Mouse (Mus musculus) CH12.LX (cell line): ENCODE measurements at regions not wholly inside any gene's neighbourhood (a gene's known extent, or its start where the extent isn't known, plus 50 kb on each side); places are given as distances from the start of the nearest gene placed in this dataset.

ENCODE experiments used
- DNase-seq: peaks from one replicate; pipeline ENCODE4 v3.0.0-alpha.2; 2013; ENCODE audit errors: extremely low read depth
- H3K27ac ChIP-seq: 2 replicates; pipeline ENCODE4 v1.5.1; 2012; ENCODE audit warnings: low read depth, mild to moderate bottlenecking, control low read depth, moderate library complexity; ENCODE audit not compliant: insufficient read depth
- H3K27me3 ChIP-seq: replicated peaks from 2 replicates; pipeline ENCODE3; 2012; ENCODE audit warnings: inconsistent platforms
- H3K36me3 ChIP-seq, 2 experiments: replicated peaks in 1 of 2; 2 replicates each; pipeline versions ENCODE3 to v1.6.1; 2012; ENCODE audit warnings: inconsistent platforms in 1 of 2, low read length in 1 of 2, mild to moderate bottlenecking in 1 of 2, mixed read lengths in 1 of 2, moderate library complexity in 1 of 2; ENCODE audit not compliant: control insufficient read depth in 1 of 2, insufficient read depth in 1 of 2
- H3K4me1 ChIP-seq, 2 experiments: 2 replicates each; pipeline ENCODE4 v1.6.1; 2012; ENCODE audit warnings: inconsistent platforms in 1 of 2, moderate library complexity in 1 of 2; ENCODE audit not compliant: insufficient read depth in 2 of 2, control insufficient read depth in 1 of 2
- H3K4me2 ChIP-seq: 2 replicates; pipeline ENCODE4 v1.6.1; 2012; ENCODE audit warnings: low read depth, mild to moderate bottlenecking, control low read depth; ENCODE audit not compliant: poor library complexity, insufficient read depth, severe bottlenecking
- H3K4me3 ChIP-seq, 3 experiments: fragments of 150-350 bp in 1 of 3; sonication (generic) in 1 of 3; replicated peaks in 1 of 3; 2 replicates each; pipeline versions ENCODE3 to v1.5.1; 2011 to 2012; ENCODE audit warnings: low read depth in 2 of 3, low read length in 2 of 3, mild to moderate bottlenecking in 2 of 3, moderate library complexity in 2 of 3, control low read depth in 1 of 3, improper control_type of control experiment in 1 of 3, inconsistent platforms in 1 of 3, mixed read lengths in 1 of 3; ENCODE audit not compliant: poor library complexity in 1 of 3
- H3K79me2 ChIP-seq: replicated peaks from 2 replicates; pipeline ENCODE4 v1.6.1; 2012; ENCODE audit warnings: mild to moderate bottlenecking, moderate library complexity; ENCODE audit not compliant: control insufficient read depth, poor library complexity, insufficient read depth, severe bottlenecking; ENCODE audit errors: extremely low read depth
- H3K9ac ChIP-seq: 2 replicates; pipeline ENCODE4 v1.6.1; 2012; ENCODE audit warnings: low read depth, mild to moderate bottlenecking, control low read depth, moderate library complexity; ENCODE audit not compliant: insufficient read depth
- H3K9me3 ChIP-seq: replicated peaks from 2 replicates; pipeline ENCODE3; 2012; ENCODE audit warnings: low read length, inconsistent platforms, mixed read lengths
- BHLHE40 ChIP-seq: IDR thresholded peaks from 2 replicates; pipeline ENCODE4 v1.6.1; 2011; ENCODE audit warnings: mild to moderate bottlenecking, low read depth, low read length, improper control_type of control experiment
- CHD2 ChIP-seq: IDR thresholded peaks from 2 replicates; pipeline ENCODE4 v1.6.1; 2011; ENCODE audit warnings: low read length, improper control_type of control experiment
- CTCF ChIP-seq, 2 experiments: IDR thresholded peaks in 1 of 2; conservative IDR thresholded peaks in 1 of 2; 2 replicates each; pipeline ENCODE4 v1.5.1; 2011 to 2012; ENCODE audit warnings: low read depth in 2 of 2, low read length in 2 of 2, improper control_type of control experiment in 1 of 2, inconsistent platforms in 1 of 2, mild to moderate bottlenecking in 1 of 2, moderate library complexity in 1 of 2
- E2F4 ChIP-seq: IDR thresholded peaks from 2 replicates; pipeline ENCODE4 v1.6.1; 2011; ENCODE audit warnings: low read depth, low read length, improper control_type of control experiment; ENCODE audit not compliant: insufficient replicate concordance
- EP300 ChIP-seq: IDR thresholded peaks from 2 replicates; pipeline ENCODE4 v1.6.1; 2011; ENCODE audit warnings: low read length, improper control_type of control experiment
- ETS1 ChIP-seq: conservative IDR thresholded peaks from 2 replicates; pipeline ENCODE4 v1.6.1; 2012; ENCODE audit warnings: low read depth, mild to moderate bottlenecking, inconsistent platforms, low read length, improper control_type of control experiment, moderate library complexity
- HCFC1 ChIP-seq: IDR thresholded peaks from 2 replicates; pipeline ENCODE4 v1.6.1; 2012; ENCODE audit warnings: low read depth, mild to moderate bottlenecking, inconsistent platforms, low read length, improper control_type of control experiment
- IRF4 ChIP-seq: IDR thresholded peaks from 2 replicates; pipeline ENCODE4 v1.6.1; 2014; ENCODE audit warnings: low read depth, mild to moderate bottlenecking, inconsistent platforms, low read length, improper control_type of control experiment
- JUN ChIP-seq: IDR thresholded peaks from 2 replicates; pipeline ENCODE4 v1.6.1; 2011; ENCODE audit warnings: low read depth, mild to moderate bottlenecking, low read length, improper control_type of control experiment, moderate library complexity; ENCODE audit not compliant: insufficient read depth
- JUND ChIP-seq: conservative IDR thresholded peaks from 2 replicates; pipeline ENCODE4 v1.6.1; 2011; ENCODE audit warnings: low read depth, low read length, improper control_type of control experiment
- KAT2A ChIP-seq: IDR thresholded peaks from 2 replicates; pipeline ENCODE4 v1.6.1; 2012; ENCODE audit warnings: low read length, improper control_type of control experiment, inconsistent platforms; ENCODE audit not compliant: insufficient replicate concordance
- MAFK ChIP-seq: IDR thresholded peaks from 2 replicates; pipeline ENCODE4 v1.6.1; 2011; ENCODE audit warnings: low read length, improper control_type of control experiment; ENCODE audit not compliant: insufficient replicate concordance
- MAX ChIP-seq: IDR thresholded peaks from 2 replicates; pipeline ENCODE4 v1.6.1; 2011; ENCODE audit warnings: low read length, improper control_type of control experiment
- MAZ ChIP-seq: IDR thresholded peaks from 2 replicates; pipeline ENCODE4 v1.6.1; 2012; ENCODE audit warnings: low read depth, mild to moderate bottlenecking, inconsistent platforms, low read length, improper control_type of control experiment, moderate library complexity
- MEF2A ChIP-seq: IDR thresholded peaks from 2 replicates; pipeline ENCODE4 v1.6.1; 2014; ENCODE audit warnings: low read depth, mild to moderate bottlenecking, inconsistent platforms, low read length, improper control_type of control experiment, borderline replicate concordance
- MXI1 ChIP-seq: IDR thresholded peaks from 2 replicates; pipeline ENCODE4 v1.6.1; 2011; ENCODE audit warnings: mild to moderate bottlenecking, low read depth, low read length, improper control_type of control experiment
- MYC ChIP-seq: IDR thresholded peaks from 2 replicates; pipeline ENCODE4 v1.6.1; 2011; ENCODE audit warnings: low read depth, mild to moderate bottlenecking, improper control_type of control experiment, low read length
- NELFE ChIP-seq: IDR thresholded peaks from 2 replicates; pipeline ENCODE4 v1.6.1; 2011; ENCODE audit warnings: low read depth, low read length, improper control_type of control experiment
- PAX5 ChIP-seq: IDR thresholded peaks from 2 replicates; pipeline ENCODE4 v1.6.1; 2012; ENCODE audit warnings: low read length, inconsistent platforms, mixed read lengths
- POLR2A ChIP-seq: IDR thresholded peaks from 2 replicates; pipeline ENCODE4 v1.6.1; 2011; ENCODE audit warnings: low read depth, mild to moderate bottlenecking, improper control_type of control experiment, low read length
- SMC3 ChIP-seq: IDR thresholded peaks from 2 replicates; pipeline ENCODE4 v1.6.1; 2011; ENCODE audit warnings: low read depth, low read length, improper control_type of control experiment
- TCF12 ChIP-seq: IDR thresholded peaks from 2 replicates; pipeline ENCODE4 v1.6.1; 2014; ENCODE audit warnings: low read depth, mild to moderate bottlenecking, inconsistent platforms, low read length, improper control_type of control experiment
- UBTF ChIP-seq: IDR thresholded peaks from 2 replicates; pipeline ENCODE4 v1.6.1; 2012; ENCODE audit warnings: low read depth, mild to moderate bottlenecking, inconsistent platforms, low read length, improper control_type of control experiment, moderate library complexity
- USF1 ChIP-seq: IDR thresholded peaks from 2 replicates; pipeline ENCODE4 v1.6.1; 2014; ENCODE audit warnings: low read depth, mild to moderate bottlenecking, inconsistent platforms, low read length, improper control_type of control experiment
- USF2 ChIP-seq: conservative IDR thresholded peaks from 2 replicates; pipeline ENCODE4 v1.6.1; 2011; ENCODE audit warnings: low read depth, low read length, improper control_type of control experiment
- ZC3H11A ChIP-seq: IDR thresholded peaks from 2 replicates; pipeline ENCODE4 v1.6.1; 2012; ENCODE audit warnings: low read depth, mild to moderate bottlenecking, inconsistent platforms, low read length, improper control_type of control experiment
- ZKSCAN1 ChIP-seq: IDR thresholded peaks from 2 replicates; pipeline ENCODE4 v1.6.1; 2012; ENCODE audit warnings: low read depth, inconsistent platforms, low read length, improper control_type of control experiment, borderline replicate concordance
- ZMIZ1 ChIP-seq: IDR thresholded peaks from 2 replicates; pipeline ENCODE4 v1.6.1; 2012; ENCODE audit warnings: low read depth, mild to moderate bottlenecking, inconsistent platforms, low read length, improper control_type of control experiment
- dilution Hi-C: fragments of 300-500 bp; cut with MboI; formaldehyde crosslinking; loops from 2 replicates; pipeline ENCODE4 v1.14.3; 2020; ENCODE audit warnings: low sequenced_read_pairs; ENCODE audit not compliant: extremely low pct_unique_long_range_greater_than_20kb, extremely low pct_ligation_motif_present
- in situ Hi-C: fragments of 300-500 bp; cut with MboI; formaldehyde crosslinking; loops from 3 replicates; pipeline ENCODE4 v1.14.3; 2019; ENCODE audit warnings: low sequenced_read_pairs, low pct_ligation_motif_present, low pct_unique_long_range_greater_than_20kb, mixed read lengths

DNA sequence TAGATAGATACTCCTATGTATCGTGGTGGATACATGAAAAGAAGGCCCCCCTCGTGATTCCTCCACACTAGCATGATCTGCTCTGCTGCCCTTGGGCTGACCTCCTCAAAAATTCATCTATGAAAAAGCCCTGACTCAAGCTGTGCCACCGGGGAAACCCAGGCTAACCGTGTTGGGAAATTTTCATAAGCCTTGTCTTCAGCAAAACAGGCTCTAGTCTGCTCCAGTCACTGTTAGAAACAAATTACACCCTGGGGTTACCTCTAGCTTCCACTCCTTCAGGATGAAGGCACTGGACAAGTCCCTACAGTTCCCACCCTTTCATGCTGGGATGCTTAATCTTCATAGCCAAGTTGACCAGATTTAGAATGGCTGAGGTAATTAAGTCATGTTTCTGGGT, 315.0 kb upstream of the Nrp1 start:
- no peak overlapping the region for H3K4me3 ChIP-seq
- TF ChIP-seq HCFC1 (0 out of 2 replicates have a peak, but pooled peaks have one; percentile 11), MAX (peak; percentile 73; the same call in 1 of the 2 replicates), IRF4 (peak; percentile 70; the same call in 1 of the 2 replicates), USF1 (no peak; the same call in 1 of the 2 replicates), MEF2A (0 out of 2 replicates have a peak, but pooled peaks have one; percentile 35), MYC (no peak), ETS1 (peak; percentile 70), TCF12 (peak; percentile 42; the same call in 1 of the 2 replicates), MAFK (peak; percentile 54; the same call in 1 of the 2 replicates), E2F4 (no peak), CTCF (conservative IDR thresholded peaks at IDR 0.05 in 1 of 2, IDR thresholded peaks at IDR 0.05 in 1 of 2; ENCODE audit: low read depth in 2 of 2, low read length in 2 of 2) (no peak), EP300 (peak; percentile 64), MAZ (0 out of 2 replicates have a peak, but pooled peaks have one; percentile 63), KAT2A (no peak), SMC3 (0 out of 2 replicates have a peak, but pooled peaks have one; percentile 11), CHD2 (0 out of 2 replicates have a peak, but pooled peaks have one; percentile 50), PAX5 (no peak), POLR2A (no peak), JUN (no peak), ZKSCAN1 (no peak), BHLHE40 (peak; percentile 59)
- TF ChIP-seq, all 38 proteins: peak for 12
- H3K4me2 ChIP-seq: peak overlapping the region; percentile 47
- H3K79me2 ChIP-seq: no peaks in the 10 kb centered on the region
- H3K4me1 ChIP-seq: peaks cover 10 to 31% of the 10 kb centered on the region in 2 experiments
- dilution Hi-C loops: no loop called here
- in situ Hi-C loops: no loop called here
- DNase-seq: peak; percentile 52
- H3K27me3 ChIP-seq: no peaks in the 10 kb centered on the region
- H3K9me3 ChIP-seq: peaks cover 4% of the 10 kb centered on the region
- no peaks in the 10 kb centered on the region for H3K36me3 ChIP-seq
- peak overlapping the region; percentile 19; the same call in 1 of the 2 replicates for H3K9ac ChIP-seq
- H3K27ac ChIP-seq: peak overlapping the region; percentile 76; the same call in 1 of the 2 replicates

DNA sequence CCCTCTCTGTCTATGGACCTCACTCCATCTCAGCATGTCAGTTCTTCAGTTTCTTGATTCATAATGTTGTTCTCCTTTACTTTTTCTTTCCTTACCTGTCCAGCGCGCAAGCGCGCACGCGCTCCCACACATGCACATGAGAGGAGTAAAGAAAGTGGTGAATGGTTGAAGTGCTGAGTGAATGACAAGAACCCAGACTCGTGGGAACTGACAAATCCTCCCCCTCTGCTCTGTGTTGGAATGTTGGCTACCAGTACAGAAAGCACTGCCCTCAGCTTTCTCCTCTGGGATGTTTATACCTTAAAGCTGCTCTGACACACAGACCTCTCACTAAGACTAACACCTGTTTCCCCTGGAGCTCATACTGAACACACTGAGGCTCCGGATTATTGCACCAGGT, 302.2 kb upstream of the Nrp1 start:
- Histone ChIP-seq H3K9me3 (peaks cover 2% of the 10 kb centered on the region), H3K9ac (no peak overlapping the region), H3K4me1 (peaks cover 8 to 30% of the 10 kb centered on the region in 2 experiments), H3K79me2 (no peaks in the 10 kb centered on the region), H3K4me3 (no peak overlapping the region), H3K27me3 (no peaks in the 10 kb centered on the region)
- dilution Hi-C loops (no loop called here), in situ Hi-C loops (no loop called here)
- DNase-seq: no peak
- TF ChIP-seq MAZ (no peak), TCF12 (no peak), ZC3H11A (no peak), USF2 (no peak), EP300 (no peak), ZKSCAN1 (no peak), MYC (no peak), PAX5 (no peak), NELFE (no peak), SMC3 (no peak), CTCF (conservative IDR thresholded peaks at IDR 0.05 in 1 of 2, IDR thresholded peaks at IDR 0.05 in 1 of 2; ENCODE audit: low read depth in 2 of 2, low read length in 2 of 2) (no peak), HCFC1 (no peak), JUN (no peak), UBTF (no peak), BHLHE40 (no peak), JUND (no peak), E2F4 (no peak), MAFK (no peak), MXI1 (no peak), ZMIZ1 (no peak)
- TF ChIP-seq, all 38 proteins: peak for 0
- H3K36me3 ChIP-seq: no peaks in the 10 kb centered on the region
- H3K4me2 ChIP-seq: no peak overlapping the region
- no peak overlapping the region for H3K27ac ChIP-seq
